Mouse (Mus musculus): ENCODE measurements around the gene Unc80. TPM values are rescaled to one million over a fixed set of nuclear protein-coding genes. Genes with fewer than 3 reads are reported as not detected.
A peak's percentile ranks its signal among the peaks of the same experiment; 100 is the strongest.

The Unc80 gene
- polyA plus RNA-seq, 1 experiment from 2014 or later: 3.1 TPM

- no peak overlapping the region for H3K4me2 ChIP-seq (replicated peaks)
- no peaks in the 10 kb centered on the region for H3K4me1 ChIP-seq (replicated peaks)
- no peak overlapping the region for H3K4me3 ChIP-seq (replicated peaks)
- ATAC-seq: no peak
- no peak overlapping the region for H3K9ac ChIP-seq (replicated peaks)
- H3K36me3 ChIP-seq: no peaks in the 10 kb centered on the region
- H3K27me3 ChIP-seq: no peaks in the 10 kb centered on the region
- 86% methylated on average over 3 of the region's 3 CpGs for WGBS
- no peak overlapping the region for H3K27ac ChIP-seq
- H3K9me3 ChIP-seq: no peaks in the 10 kb centered on the region
Measured at GRCm38 (mm10) chr1:66482751-66483150, 14.6 kb downstream of the Unc80 start.

GRCm38 (mm10) chr1:66493064-66493463, 24.9 kb downstream of the Unc80 start:
- no peak overlapping the region for H3K27ac ChIP-seq
- H3K4me2 ChIP-seq (replicated peaks): no peak overlapping the region
- H3K36me3 ChIP-seq: no peaks in the 10 kb centered on the region
- no peaks in the 10 kb centered on the region for H3K9me3 ChIP-seq
- H3K4me1 ChIP-seq (replicated peaks): peaks cover 6% of the 10 kb centered on the region
- no peak for ATAC-seq
- H3K4me3 ChIP-seq (replicated peaks): no peak overlapping the region
- 42% methylated on average over 6 of the region's 6 CpGs for WGBS
- no peak overlapping the region for H3K9ac ChIP-seq (replicated peaks)
- no peaks in the 10 kb centered on the region for H3K27me3 ChIP-seq

- 21% methylated on average over 3 of the region's 3 CpGs for WGBS
- H3K27ac ChIP-seq: no peak overlapping the region
- no peak overlapping the region for H3K9ac ChIP-seq (replicated peaks)
- H3K4me3 ChIP-seq (replicated peaks): no peak overlapping the region
- H3K9me3 ChIP-seq: no peaks in the 10 kb centered on the region
- H3K4me1 ChIP-seq (replicated peaks): peaks cover 6% of the 10 kb centered on the region
- H3K27me3 ChIP-seq: no peaks in the 10 kb centered on the region
- H3K36me3 ChIP-seq: no peaks in the 10 kb centered on the region
- ATAC-seq: peak; percentile 89
- no peak overlapping the region for H3K4me2 ChIP-seq (replicated peaks)
Measured at GRCm38 (mm10) chr1:66495310-66496012, 27.3 kb downstream of the Unc80 start.

- no peaks in the 10 kb centered on the region for H3K4me1 ChIP-seq (replicated peaks)
- H3K4me2 ChIP-seq (replicated peaks): no peak overlapping the region
- no peaks in the 10 kb centered on the region for H3K27me3 ChIP-seq
- no peaks in the 10 kb centered on the region for H3K36me3 ChIP-seq
- H3K9ac ChIP-seq (replicated peaks): no peak overlapping the region
- no peak overlapping the region for H3K27ac ChIP-seq
- ATAC-seq: no peak
- no peak overlapping the region for H3K4me3 ChIP-seq (replicated peaks)
- WGBS: 89% methylated on average over 3 of the region's 3 CpGs
- no peaks in the 10 kb centered on the region for H3K9me3 ChIP-seq
Measured at GRCm38 (mm10) chr1:66550812-66551211, 82.6 kb downstream of the Unc80 start.

GRCm38 (mm10) chr1:66552396-66552966, 84.3 kb downstream of the Unc80 start:
- H3K4me2 ChIP-seq (replicated peaks): no peak overlapping the region
- H3K4me1 ChIP-seq (replicated peaks): no peaks in the 10 kb centered on the region
- no peak overlapping the region for H3K9ac ChIP-seq (replicated peaks)
- no peak overlapping the region for H3K4me3 ChIP-seq (replicated peaks)
- H3K27ac ChIP-seq: no peak overlapping the region
- no peak for ATAC-seq
- no peaks in the 10 kb centered on the region for H3K9me3 ChIP-seq
- H3K36me3 ChIP-seq: no peaks in the 10 kb centered on the region
- 80% methylated on average over 5 of the region's 5 CpGs for WGBS
- H3K27me3 ChIP-seq: no peaks in the 10 kb centered on the region

GRCm38 (mm10) chr1:66561636-66562270, 93.6 kb downstream of the Unc80 start:
- no peak for ATAC-seq
- no peak overlapping the region for H3K27ac ChIP-seq
- 83% methylated on average over 1 of the region's 1 CpGs for WGBS

GRCm38 (mm10) chr1:66562332-66562731, 94.2 kb downstream of the Unc80 start:
- H3K4me3 ChIP-seq (replicated peaks): no peak overlapping the region
- ATAC-seq: no peak
- no peaks in the 10 kb centered on the region for H3K36me3 ChIP-seq
- H3K4me1 ChIP-seq (replicated peaks): no peaks in the 10 kb centered on the region
- H3K9ac ChIP-seq (replicated peaks): no peak overlapping the region
- WGBS: 84% methylated on average over 2 of the region's 2 CpGs
- H3K27ac ChIP-seq: no peak overlapping the region
- H3K4me2 ChIP-seq (replicated peaks): no peak overlapping the region
- H3K9me3 ChIP-seq: no peaks in the 10 kb centered on the region
- no peaks in the 10 kb centered on the region for H3K27me3 ChIP-seq

More at GRCm38 (mm10) chr1:66561636-66562270, 93.6 kb downstream of the Unc80 start:
- no peaks in the 10 kb centered on the region for H3K4me1 ChIP-seq (replicated peaks)
- no peaks in the 10 kb centered on the region for H3K9me3 ChIP-seq
- H3K27me3 ChIP-seq: no peaks in the 10 kb centered on the region
- H3K9ac ChIP-seq (replicated peaks): no peak overlapping the region
- H3K4me2 ChIP-seq (replicated peaks): no peak overlapping the region
- H3K36me3 ChIP-seq: no peaks in the 10 kb centered on the region
- no peak overlapping the region for H3K4me3 ChIP-seq (replicated peaks)

GRCm38 (mm10) chr1:66569736-66570135, 101.6 kb downstream of the Unc80 start:
- no peaks in the 10 kb centered on the region for H3K9me3 ChIP-seq
- 72% methylated on average over 13 of the region's 13 CpGs for WGBS

GRCm38 (mm10) chr1:66597163-66597788, 129.1 kb downstream of the Unc80 start:
- H3K4me1 ChIP-seq (replicated peaks): no peaks in the 10 kb centered on the region
- no peaks in the 10 kb centered on the region for H3K27me3 ChIP-seq
- no peak overlapping the region for H3K27ac ChIP-seq
- no peaks in the 10 kb centered on the region for H3K36me3 ChIP-seq
- no peak overlapping the region for H3K4me2 ChIP-seq (replicated peaks)
- ATAC-seq: no peak
- no peak overlapping the region for H3K9ac ChIP-seq (replicated peaks)
- H3K4me3 ChIP-seq (replicated peaks): no peak overlapping the region
- H3K9me3 ChIP-seq: no peaks in the 10 kb centered on the region

More at GRCm38 (mm10) chr1:66569736-66570135, 101.6 kb downstream of the Unc80 start:
- no peaks in the 10 kb centered on the region for H3K27me3 ChIP-seq
- no peak overlapping the region for H3K4me3 ChIP-seq (replicated peaks)
- H3K9ac ChIP-seq (replicated peaks): no peak overlapping the region
- H3K27ac ChIP-seq: no peak overlapping the region
- no peak overlapping the region for H3K4me2 ChIP-seq (replicated peaks)
- H3K36me3 ChIP-seq: no peaks in the 10 kb centered on the region
- no peak for ATAC-seq
- H3K4me1 ChIP-seq (replicated peaks): no peaks in the 10 kb centered on the region

- Histone ChIP-seq H3K4me1 (replicated peaks) (no peaks in the 10 kb centered on the region), H3K9me3 (no peaks in the 10 kb centered on the region), H3K36me3 (no peaks in the 10 kb centered on the region), H3K27ac (no peak overlapping the region), H3K9ac (replicated peaks) (no peak overlapping the region), H3K4me3 (replicated peaks) (no peak overlapping the region), H3K4me2 (replicated peaks) (no peak overlapping the region), H3K27me3 (no peaks in the 10 kb centered on the region)
- ATAC-seq: no peak
- WGBS: 86% methylated on average over 4 of the region's 4 CpGs
Measured at GRCm38 (mm10) chr1:66608304-66608703, 140.1 kb downstream of the Unc80 start.

GRCm38 (mm10) chr1:66617188-66617587, 149.0 kb downstream of the Unc80 start:
- 61% methylated on average over 2 of the region's 2 CpGs for WGBS
- H3K4me1 ChIP-seq (replicated peaks): no peaks in the 10 kb centered on the region
- H3K9me3 ChIP-seq: no peaks in the 10 kb centered on the region
- H3K4me3 ChIP-seq (replicated peaks): no peak overlapping the region
- H3K36me3 ChIP-seq: no peaks in the 10 kb centered on the region
- no peaks in the 10 kb centered on the region for H3K27me3 ChIP-seq
- ATAC-seq: no peak
- H3K27ac ChIP-seq: no peak overlapping the region
- no peak overlapping the region for H3K4me2 ChIP-seq (replicated peaks)
- no peak overlapping the region for H3K9ac ChIP-seq (replicated peaks)

- Histone ChIP-seq H3K36me3 (no peaks in the 10 kb centered on the region), H3K4me3 (replicated peaks) (no peak overlapping the region), H3K4me1 (replicated peaks) (no peaks in the 10 kb centered on the region), H3K4me2 (replicated peaks) (no peak overlapping the region), H3K9me3 (no peaks in the 10 kb centered on the region), H3K27ac (no peak overlapping the region), H3K9ac (replicated peaks) (no peak overlapping the region), H3K27me3 (no peaks in the 10 kb centered on the region)
- 53% methylated on average over 2 of the region's 2 CpGs for WGBS
- no peak for ATAC-seq
Measured at GRCm38 (mm10) chr1:66638177-66638576, 170.0 kb downstream of the Unc80 start.

Data from midbrain, embryonic 13.5 days (tissue).